Mouse (Mus musculus) thymus, postnatal 0 days (tissue): ENCODE measurements around the gene Tspyl3. TPM values are rescaled to one million over a fixed set of nuclear protein-coding genes. Genes with fewer than 3 reads are reported as not detected.
"Not testable (repeated sequence)": the region's sequence is repeated elsewhere in the genome, so short reads cannot be mapped to it uniquely, and the experiment has no call there.

Experiments
- DNase-seq: peaks from one replicate; pipeline ENCODE4 v3.0.0-alpha.2; 2015; ENCODE audit warnings: low spot score
- polyA plus RNA-seq: library from polyadenylated mRNA; unstranded; fragments of >200 nt; fragmentation: Nextera tagmentation; extraction: Ambion mirVana; gene quantifications from 2 replicates; pipeline ENCODE4 v1.2.1, GENCODE M21; 2015

The Tspyl3 gene
- 24.0 and 25.6 TPM in 2 replicates for polyA plus RNA-seq

- DNase-seq: peak; percentile 75
Observed at GRCm38 (mm10) chr2:153224946-153225594, at the start of gene Tspyl3. Gene Tspyl3 (minus strand): TSS chr2:153225441.

GRCm38 (mm10) chr2:153274919-153275247 lies 49.6 kb upstream of the Tspyl3 start:
- DNase-seq: no peak

- not testable (repeated sequence) for DNase-seq
Observed at GRCm38 (mm10) chr2:153274200-153274918, 49.1 kb upstream of the Tspyl3 start.

GRCm38 (mm10) chr2:153270231-153270915 lies 45.1 kb upstream of the Tspyl3 start:
- not testable (repeated sequence) for DNase-seq

GRCm38 (mm10) chr2:153267331-153267730 lies 42.1 kb upstream of the Tspyl3 start:
- no peak for DNase-seq

GRCm38 (mm10) chr2:153263053-153263452 lies 37.8 kb upstream of the Tspyl3 start:
- DNase-seq: peak; percentile 80

- DNase-seq: peak; percentile 65
Observed at GRCm38 (mm10) chr2:153259864-153260674, 34.8 kb upstream of the Tspyl3 start.

- no peak for DNase-seq
Observed at GRCm38 (mm10) chr2:153259030-153259863, 34.0 kb upstream of the Tspyl3 start.

- no peak for DNase-seq
Observed at GRCm38 (mm10) chr2:153256604-153257003, 31.4 kb upstream of the Tspyl3 start.

GRCm38 (mm10) chr2:153249751-153250150 lies 24.5 kb upstream of the Tspyl3 start:
- DNase-seq: no peak

GRCm38 (mm10) chr2:153242156-153242555 lies 16.9 kb upstream of the Tspyl3 start:
- DNase-seq: no peak

- peak; percentile 94 for DNase-seq
Observed at GRCm38 (mm10) chr2:153241250-153242014, 16.2 kb upstream of the Tspyl3 start, which contains the start of the genes Plagl2 and Pofut1. Gene Plagl2 (minus strand): TSS chr2:153241426. Gene Pofut1 (plus strand): TSS chr2:153241533.

- DNase-seq: peak; percentile 59
Observed at GRCm38 (mm10) chr2:153240701-153241235, 15.5 kb upstream of the Tspyl3 start.

GRCm38 (mm10) chr2:153239860-153240480 lies 14.7 kb upstream of the Tspyl3 start:
- no peak for DNase-seq

- no peak for DNase-seq
Observed at GRCm38 (mm10) chr2:153239021-153239859, 14.0 kb upstream of the Tspyl3 start.

GRCm38 (mm10) chr2:153238406-153238805 lies 13.2 kb upstream of the Tspyl3 start:
- no peak for DNase-seq

GRCm38 (mm10) chr2:153237891-153238290 lies 12.7 kb upstream of the Tspyl3 start:
- no peak for DNase-seq

GRCm38 (mm10) chr2:153237193-153237592 lies 12.0 kb upstream of the Tspyl3 start:
- no peak for DNase-seq
